Mouse (Mus musculus): ENCODE results near the gene Otol1.

Otol1 gene

GRCm38 (mm10) chr3:70007313-70007712, at the start of gene Otol1:
Gene Otol1, plus strand, starts transcription at chr3:70007613.
- DNase-seq (ENCODE audit: low read depth, low spot score) = no peak

- peak; percentile 62 for DNase-seq (ENCODE audit: low read depth, low spot score)
Observed at GRCm38 (mm10) chr3:69962187-69962586, 45.2 kb upstream of the Otol1 start.

- no peak for DNase-seq (ENCODE audit: low read depth, low spot score)
Observed at GRCm38 (mm10) chr3:69971482-69972097, 35.8 kb upstream of the Otol1 start.

- DNase-seq (ENCODE audit: low read depth, low spot score) = no peak
Observed at GRCm38 (mm10) chr3:69978092-69978491, 29.3 kb upstream of the Otol1 start.

GRCm38 (mm10) chr3:69993806-69994205, 13.6 kb upstream of the Otol1 start:
- DNase-seq (ENCODE audit: low read depth, low spot score) = no peak

- peak; percentile 20 for DNase-seq (ENCODE audit: low read depth, low spot score)
Observed at GRCm38 (mm10) chr3:70001540-70001939, 5.9 kb upstream of the Otol1 start.

GRCm38 (mm10) chr3:70003126-70003764, 4.2 kb upstream of the Otol1 start:
- DNase-seq (ENCODE audit: low read depth, low spot score) = no peak

- DNase-seq (ENCODE audit: low read depth, low spot score) = peak; percentile 42
Observed at GRCm38 (mm10) chr3:70003955-70004354, 3.5 kb upstream of the Otol1 start.

- no peak for DNase-seq (ENCODE audit: low read depth, low spot score)
Observed at GRCm38 (mm10) chr3:70004379-70004778, 3.0 kb upstream of the Otol1 start.

- DNase-seq (ENCODE audit: low read depth, low spot score) = no peak
Observed at GRCm38 (mm10) chr3:70012641-70013040, 5.2 kb downstream of the Otol1 start.

- no peak for DNase-seq (ENCODE audit: low read depth, low spot score)
Observed at GRCm38 (mm10) chr3:70026605-70027004, 19.2 kb downstream of the Otol1 start.

- no peak for DNase-seq (ENCODE audit: low read depth, low spot score)
Observed at GRCm38 (mm10) chr3:70029260-70029659, 21.8 kb downstream of the Otol1 start.

GRCm38 (mm10) chr3:70035593-70035992, 28.2 kb downstream of the Otol1 start:
- peak; percentile 22 for DNase-seq (ENCODE audit: low read depth, low spot score)

All from mesoderm, embryonic 11.5 days (tissue).